Mouse (Mus musculus): ENCODE results near the gene Tmcc3.

- no peak for TF ChIP-seq CTCF (conservative IDR thresholded peaks at IDR 0.05; ENCODE audit: low read length)
- TF ChIP-seq NANOG (IDR thresholded peaks at IDR 0.05; ENCODE audit: borderline replicate concordance, low read length): no peak
- TF ChIP-seq POU5F1 (IDR thresholded peaks at IDR 0.05; ENCODE audit: borderline replicate concordance, low read length): no peak
Measured at GRCm38 (mm10) chr10:94442725-94443124, 131.0 kb downstream of the Tmcc3 start.
